Mouse (Mus musculus) stomach, postnatal 0 days (tissue): ENCODE measurements around the gene Zfp609.

Experiments used
- CTCF ChIP-seq: IDR thresholded peaks from 2 replicates; pipeline ENCODE4 v1.5.1; 2016; ENCODE audit warnings: antibody characterized with exemption, low read depth, mild to moderate bottlenecking, moderate library complexity
- EP300 ChIP-seq: optimal IDR thresholded peaks from 2 replicates; pipeline ENCODE3; 2016; ENCODE audit warnings: antibody characterized with exemption

GRCm38 (mm10) chr9:65746479-65746878 is 80.9 kb downstream of the Zfp609 start:
- TF ChIP-seq CTCF: no peak
- TF ChIP-seq EP300: no peak
